ENCODE assay signal across 11 mouse cellular contexts in genomic region chr9:98524786-98525542, GRCm38 (mm10). TPM values are rescaled to one million over a fixed set of nuclear protein-coding genes. Genes with fewer than 3 reads are reported as not detected.
DNase-seq lines count a peak whose midpoint lies in the region; ATAC-seq and TF ChIP-seq lines count a peak whose summit lies in the region.
"Had no signal": no experiment of that assay in that cellular context is flagged by ENCODE, and none has a peak within 500 bp of the region (broad histone marks: within the 10 kb centered on the region; RNA-seq: fewer than 3 reads in every experiment).

No protein-coding gene starts in this region.

- no peaks in the 10 kb centered on the region for H3K27me3 ChIP-seq in intestine, embryonic 15.5 days (replicated peaks)
- no peaks in the 10 kb centered on the region for H3K27me3 ChIP-seq in intestine, postnatal 0 days (replicated peaks; ENCODE audit: control insufficient read depth, insufficient read depth, low read length)
- H3K27me3 ChIP-seq: heart, embryonic 13.5 days; limb, embryonic 15.5 days had no signal

- no peaks in the 10 kb centered on the region for H3K36me3 ChIP-seq in intestine, embryonic 15.5 days
- H3K36me3 ChIP-seq in intestine, postnatal 0 days (ENCODE audit: control insufficient read depth, insufficient read depth), result no peaks in the 10 kb centered on the region
- H3K36me3 ChIP-seq: heart, embryonic 13.5 days; limb, embryonic 15.5 days had no signal

- H3K9ac ChIP-seq in intestine, embryonic 15.5 days, result no peak overlapping the region
- H3K9ac ChIP-seq in intestine, postnatal 0 days (ENCODE audit: low read depth, low read length), result no peak overlapping the region
- H3K9ac ChIP-seq: heart, embryonic 13.5 days; limb, embryonic 15.5 days had no signal

- WGBS in intestine, embryonic 15.5 days, result 74% methylated on average over 7 of the region's 7 CpGs
- WGBS in intestine, postnatal 0 days, result 81% methylated on average over 7 of the region's 7 CpGs

- no peak for TF ChIP-seq CTCF in intestine, postnatal 0 days (IDR thresholded peaks at IDR 0.05; ENCODE audit: low read depth)

- H3K9me3 ChIP-seq in intestine, embryonic 15.5 days, result no peaks in the 10 kb centered on the region
- no peaks in the 10 kb centered on the region for H3K9me3 ChIP-seq in intestine, postnatal 0 days (ENCODE audit: control insufficient read depth)
- H3K9me3 ChIP-seq: heart, embryonic 13.5 days; limb, embryonic 15.5 days had no signal

- no peak overlapping the region for H3K4me2 ChIP-seq in intestine, embryonic 15.5 days (replicated peaks)
- no peak overlapping the region for H3K4me2 ChIP-seq in intestine, postnatal 0 days (replicated peaks; ENCODE audit: low read depth)
- H3K4me2 ChIP-seq: heart, embryonic 13.5 days; limb, embryonic 15.5 days had no signal

- peak; percentile 79 for DNase-seq in right cerebral cortex, postnatal 4 days
- DNase-seq in right cerebral cortex, postnatal 36 days (ENCODE audit: low spot score in 2 of 2), result no peak
- peak; percentile 7 for DNase-seq in lung, postnatal 14 days
- DNase-seq in heart, adult 11 months, result no peak

- 0 out of 2 replicates have a peak overlapping the region, but pooled peaks have one; percentile 36 for H3K27ac ChIP-seq in intestine, embryonic 15.5 days
- H3K27ac ChIP-seq in intestine, postnatal 0 days (ENCODE audit: low read depth, low read length), result no peak overlapping the region
- H3K27ac ChIP-seq: heart, embryonic 13.5 days; limb, embryonic 15.5 days had no signal

- no peak overlapping the region for H3K4me3 ChIP-seq in intestine, embryonic 15.5 days (replicated peaks)
- H3K4me3 ChIP-seq in intestine, postnatal 0 days (ENCODE audit: low read depth, low read length), result no peak overlapping the region
- H3K4me3 ChIP-seq: heart, embryonic 13.5 days; limb, embryonic 15.5 days had no signal

- ATAC-seq in intestine, embryonic 15.5 days, result 0 out of 2 replicates have a peak, but pooled peaks have one; percentile 31
- ATAC-seq in intestine, postnatal 0 days, result no peak
- ATAC-seq in erythroblast, adult 5-6 weeks (replicated peaks; ENCODE audit: low FRiP score, poor library complexity, severe bottlenecking), result no peak
- no peak for ATAC-seq in inflammation-experienced regulatory T-cells, adult 6 months

- no peaks in the 10 kb centered on the region for H3K4me1 ChIP-seq in intestine, embryonic 15.5 days (replicated peaks)
- H3K4me1 ChIP-seq in intestine, postnatal 0 days (replicated peaks; ENCODE audit: control insufficient read depth, insufficient read depth, low read length), result no peaks in the 10 kb centered on the region
- H3K4me1 ChIP-seq: heart, embryonic 13.5 days had no signal

RNA-seq across cellular contexts. Expression of gene Copb2, which starts 38.6 kb away (rescaled TPM):
- polyA plus RNA-seq in intestine, embryonic 15.5 days (2015; fragmentation: Nextera tagmentation; extraction: Ambion mirVana), result 149 and 156 TPM in 2 replicates
- polyA plus RNA-seq in intestine, postnatal 0 days (2015; fragmentation: Nextera tagmentation; extraction: Ambion mirVana), result 168 and 181 TPM in 2 replicates
- total RNA-seq in erythroblast, adult 5-6 weeks (2015; ENCODE audit: low replicate concordance), result 70.3 and 71.5 TPM in 2 replicates
- 55.8 and 66.2 TPM in 2 replicates for total RNA-seq in erythroblast, adult 5-6 weeks (2017; ENCODE audit: low replicate concordance)
- 10 to 100 TPM; 92.7 to 93.1 (median 93.1) TPM for polyA plus RNA-seq in inflammation-experienced regulatory T-cells, adult 6 months (2017; shearing (Covaris generic))

RNA-seq across cellular contexts. Expression of gene Rbp2, which starts 39.0 kb away (rescaled TPM):
- polyA plus RNA-seq in intestine, embryonic 15.5 days (2015; fragmentation: Nextera tagmentation; extraction: Ambion mirVana), result 291 and 368 TPM in 2 replicates
- polyA plus RNA-seq in intestine, postnatal 0 days (2015; fragmentation: Nextera tagmentation; extraction: Ambion mirVana), result 7,315 and 7,837 TPM in 2 replicates
- not detected in 2 replicates for total RNA-seq in erythroblast, adult 5-6 weeks (2015; ENCODE audit: low replicate concordance)
- not detected in 2 replicates for total RNA-seq in erythroblast, adult 5-6 weeks (2017; ENCODE audit: low replicate concordance)
- polyA plus RNA-seq in inflammation-experienced regulatory T-cells, adult 6 months (2017; shearing (Covaris generic)), result not detected
- polyA plus RNA-seq: heart, embryonic 13.5 days; spleen, adult 2 months had no signal

Comparison
In these comparisons a context has a peak if more than half of its experiments do, and no peak if none do; other contexts are left out.
1. DNase-seq: peak in right cerebral cortex, postnatal 4 days (single experiment) and lung, postnatal 14 days (single experiment); none in right cerebral cortex, postnatal 36 days (0 of 2) and heart, adult 11 months (single experiment).
2. RNA of gene Rbp2, which starts 39.0 kb away (polyA plus RNA-seq): 7,315 to 7,837 TPM in intestine, postnatal 0 days and 291 to 368 TPM in intestine, embryonic 15.5 days; not detected in inflammation-experienced regulatory T-cells, adult 6 months; every median in the first group is over 100 times any median in the second.